12 mouse cellular contexts compared by ENCODE assay signal in genomic region chr9:122701817-122702216, GRCm38 (mm10). TPM values are rescaled to one million over a fixed set of nuclear protein-coding genes. Genes with fewer than 3 reads are reported as not detected.
DNase-seq lines count a peak whose midpoint lies in the region; ATAC-seq lines count a peak whose summit lies in the region.
"Had no signal": no experiment of that assay in that cellular context is flagged by ENCODE, and none has a peak within 500 bp of the region (broad histone marks: within the 10 kb centered on the region; RNA-seq: fewer than 3 reads in every experiment).

No protein-coding gene starts in this region.

- no peaks in the 10 kb centered on the region for H3K9me3 ChIP-seq in forebrain, embryonic 11.5 days (ENCODE audit: control insufficient read depth, low read length)
- no peaks in the 10 kb centered on the region for H3K9me3 ChIP-seq in forebrain, embryonic 16.5 days (ENCODE audit: control insufficient read depth, low read length)
- no peaks in the 10 kb centered on the region for H3K9me3 ChIP-seq in midbrain, embryonic 14.5 days (ENCODE audit: control insufficient read depth, low read length)
- no peaks in the 10 kb centered on the region for H3K9me3 ChIP-seq in midbrain, embryonic 13.5 days

- H3K4me3 ChIP-seq in forebrain, embryonic 11.5 days (ENCODE audit: low read depth, low read length): no peak overlapping the region
- no peak overlapping the region for H3K4me3 ChIP-seq in forebrain, embryonic 16.5 days (replicated peaks; ENCODE audit: low read length)
- H3K4me3 ChIP-seq in midbrain, embryonic 14.5 days (replicated peaks; ENCODE audit: low read depth, low read length): no peak overlapping the region
- no peak overlapping the region for H3K4me3 ChIP-seq in midbrain, embryonic 13.5 days (replicated peaks)

- no peak overlapping the region for H3K27ac ChIP-seq in forebrain, embryonic 11.5 days (ENCODE audit: low read depth, low read length)
- no peak overlapping the region for H3K27ac ChIP-seq in forebrain, embryonic 16.5 days (ENCODE audit: low read length)
- H3K27ac ChIP-seq in midbrain, embryonic 14.5 days (replicated peaks; ENCODE audit: low read depth, low read length): no peak overlapping the region
- H3K27ac ChIP-seq in midbrain, embryonic 13.5 days: no peak overlapping the region

- H3K4me1 ChIP-seq in forebrain, embryonic 11.5 days (replicated peaks; ENCODE audit: control insufficient read depth, insufficient read depth, low read length): no peaks in the 10 kb centered on the region
- H3K4me1 ChIP-seq in forebrain, embryonic 16.5 days (replicated peaks; ENCODE audit: control insufficient read depth, insufficient read depth, low read length): no peaks in the 10 kb centered on the region
- H3K4me1 ChIP-seq in midbrain, embryonic 14.5 days (ENCODE audit: control insufficient read depth, insufficient read depth, low read length): no peaks in the 10 kb centered on the region
- H3K4me1 ChIP-seq in midbrain, embryonic 13.5 days (replicated peaks): no peaks in the 10 kb centered on the region

- ATAC-seq in forebrain, embryonic 11.5 days (replicated peaks; ENCODE audit: low FRiP score): no peak
- no peak for ATAC-seq in forebrain, embryonic 16.5 days
- ATAC-seq in midbrain, embryonic 14.5 days (ENCODE audit: low FRiP score, low TSS enrichment): no peak
- no peak for ATAC-seq in midbrain, embryonic 13.5 days
- ATAC-seq in megakaryocyte-erythroid progenitor cell, adult 5-6 weeks (replicated peaks; ENCODE audit: low FRiP score, low TSS enrichment, poor library complexity, severe bottlenecking): no peak

- H3K4me2 ChIP-seq in forebrain, embryonic 11.5 days (ENCODE audit: low read depth, low read length, severe bottlenecking): no peak overlapping the region
- no peak overlapping the region for H3K4me2 ChIP-seq in forebrain, embryonic 16.5 days (ENCODE audit: low read length)
- no peak overlapping the region for H3K4me2 ChIP-seq in midbrain, embryonic 14.5 days (ENCODE audit: low read length)
- H3K4me2 ChIP-seq in midbrain, embryonic 13.5 days (replicated peaks): no peak overlapping the region

- 3% methylated on average over 3 of the region's 3 CpGs for WGBS in forebrain, embryonic 11.5 days
- WGBS in forebrain, embryonic 16.5 days: 3% methylated on average over 3 of the region's 3 CpGs
- 2% methylated on average over 3 of the region's 3 CpGs for WGBS in midbrain, embryonic 14.5 days
- WGBS in midbrain, embryonic 13.5 days: 6% methylated on average over 3 of the region's 3 CpGs

- H3K36me3 ChIP-seq in forebrain, embryonic 11.5 days (ENCODE audit: control insufficient read depth, insufficient read depth, low read length): no peaks in the 10 kb centered on the region
- no peaks in the 10 kb centered on the region for H3K36me3 ChIP-seq in forebrain, embryonic 16.5 days (ENCODE audit: control insufficient read depth, insufficient read depth)
- H3K36me3 ChIP-seq in midbrain, embryonic 14.5 days (ENCODE audit: control insufficient read depth, insufficient read depth, low read length): no peaks in the 10 kb centered on the region
- H3K36me3 ChIP-seq in midbrain, embryonic 13.5 days: no peaks in the 10 kb centered on the region

- H3K27me3 ChIP-seq in forebrain, embryonic 11.5 days (ENCODE audit: control insufficient read depth, insufficient read depth, low read length): no peaks in the 10 kb centered on the region
- no peaks in the 10 kb centered on the region for H3K27me3 ChIP-seq in forebrain, embryonic 16.5 days (replicated peaks; ENCODE audit: control insufficient read depth, insufficient read depth, low read length)
- no peaks in the 10 kb centered on the region for H3K27me3 ChIP-seq in midbrain, embryonic 14.5 days (ENCODE audit: control insufficient read depth, insufficient read depth, low read length)
- peaks cover 11% of the 10 kb centered on the region for H3K27me3 ChIP-seq in midbrain, embryonic 13.5 days

- DNase-seq in forebrain, embryonic 11.5 days (ENCODE audit: low spot score): peak; percentile 62
- DNase-seq in midbrain, embryonic 14.5 days: peak; percentile 46
- DNase-seq in embryo, embryonic 10.5 days (ENCODE audit: low spot score): peak; percentile 77
- peak; percentile 67 for DNase-seq in mesoderm, embryonic 11.5 days (ENCODE audit: low read depth, low spot score)
- no peak for DNase-seq in right cerebral cortex, postnatal 25 days
- DNase-seq: cerebellum, postnatal 25 days; right cerebral cortex, postnatal 14 days had no signal

- no peak overlapping the region for H3K9ac ChIP-seq in forebrain, embryonic 11.5 days (ENCODE audit: low read length)
- H3K9ac ChIP-seq in forebrain, embryonic 16.5 days (replicated peaks; ENCODE audit: low read depth, low read length): no peak overlapping the region
- H3K9ac ChIP-seq in midbrain, embryonic 14.5 days (replicated peaks; ENCODE audit: low read length): no peak overlapping the region
- H3K9ac ChIP-seq in midbrain, embryonic 13.5 days (replicated peaks): no peak overlapping the region

RNA-seq across cellular contexts. Expression of gene Topaz1, which starts 45.3 kb away (rescaled TPM):
- not detected in 2 replicates for polyA plus RNA-seq in forebrain, embryonic 11.5 days (2014; fragmentation: Nextera tagmentation; extraction: Ambion mirVana)
- polyA plus RNA-seq in forebrain, embryonic 16.5 days (2015; fragmentation: Nextera tagmentation; extraction: Ambion mirVana): not detected in 2 replicates
- not detected in 2 replicates for polyA plus RNA-seq in midbrain, embryonic 14.5 days (2014; fragmentation: Nextera tagmentation; extraction: Ambion mirVana)
- not detected in 2 replicates for polyA plus RNA-seq in midbrain, embryonic 13.5 days (2015; fragmentation: Nextera tagmentation; extraction: Ambion mirVana)
- total RNA-seq in megakaryocyte-erythroid progenitor cell, adult 5-6 weeks (2014; fragmentation: Nextera tagmentation): not detected in 2 replicates
- not detected in 2 replicates for total RNA-seq in megakaryocyte-erythroid progenitor cell, adult 5-6 weeks (2017)
- polyA plus RNA-seq: heart, embryonic 16.5 days; liver, embryonic 16.5 days had no signal
